Mouse (Mus musculus): Measurements from ENCODE around the gene Eea1. TPM values are rescaled to one million over a fixed set of nuclear protein-coding genes. Genes with fewer than 3 reads are reported as not detected.

Gene Eea1
- total RNA-seq, 1 experiment, result 12.4 TPM

DNA sequence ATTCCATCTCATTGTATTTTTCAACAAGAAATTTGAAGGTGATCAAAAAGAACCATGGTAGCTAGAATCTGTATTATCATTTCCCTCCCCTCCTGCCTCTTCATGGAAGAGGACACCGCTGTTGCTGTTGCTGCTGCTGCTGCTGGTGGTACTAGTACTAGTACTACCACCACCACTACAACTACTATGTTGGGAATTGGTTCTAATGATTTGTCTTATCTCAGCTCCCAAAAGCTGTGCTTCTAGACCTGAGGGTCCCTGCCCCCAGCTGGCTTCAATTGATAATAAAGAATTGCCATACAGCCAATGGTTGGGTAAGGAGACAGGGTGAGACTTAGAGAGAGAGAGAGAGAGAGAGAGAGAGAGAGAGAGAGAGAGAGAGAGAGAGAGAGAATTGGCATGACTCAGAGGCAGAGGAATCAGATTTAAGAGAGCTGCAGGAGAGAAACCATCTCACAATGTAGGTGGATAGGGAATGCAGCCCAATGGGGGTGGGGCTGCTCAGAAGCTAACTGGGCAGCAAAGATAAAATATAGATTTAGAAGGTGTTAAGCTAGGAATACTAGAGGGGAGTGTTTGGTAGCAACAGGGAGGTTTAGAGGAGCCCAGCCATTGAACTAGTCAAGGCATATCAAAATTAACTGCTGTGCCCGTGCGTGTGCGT is 31.1 kb upstream of the Eea1 start:
- Histone ChIP-seq H3K4me3 (ENCODE audit: insufficient read depth in 1 of 2, low read depth in 1 of 2, low read length in 2 of 2, poor library complexity in 1 of 2, severe bottlenecking in 1 of 2) (no peak overlapping the region), H3K9ac (ENCODE audit: insufficient read depth, low read depth, low read length, poor library complexity, severe bottlenecking) (no peak overlapping the region), H3K27ac (ENCODE audit: insufficient read depth, low read depth, low read length, poor library complexity, severe bottlenecking) (no peak overlapping the region), H3K36me3 (ENCODE audit: control insufficient read depth, insufficient read depth, low read length, poor library complexity, severe bottlenecking) (no peaks in the 10 kb centered on the region), H3K4me1 (ENCODE audit: control insufficient read depth in 2 of 2, insufficient read depth in 2 of 2, low read length in 2 of 2, poor library complexity in 1 of 2) (peaks cover 2 to 4% of the 10 kb centered on the region in 2 experiments; a peak in 2 of 4 replicates), H3K9me3 (ENCODE audit: control insufficient read depth, insufficient read depth, low read depth, low read length) (no peaks in the 10 kb centered on the region)
- in situ Hi-C loops (cut with MboI; ENCODE audit: low sequenced_read_pairs in 2 of 2, unreplicated experiment in 2 of 2), result no loop called here
- no peak for DNase-seq (ENCODE audit: low read depth, low spot score)
- TF ChIP-seq MAFK (IDR thresholded peaks at IDR 0.05; ENCODE audit: insufficient read depth, low read depth, low read length) (no peak), HCFC1 (IDR thresholded peaks at IDR 0.05; ENCODE audit: borderline replicate concordance, insufficient read depth, low read length) (no peak), ZNF384 (IDR thresholded peaks at IDR 0.05; ENCODE audit: low read depth, low read length) (no peak), CHD2 (IDR thresholded peaks at IDR 0.05; ENCODE audit: low read depth, low read length) (no peak)

DNA sequence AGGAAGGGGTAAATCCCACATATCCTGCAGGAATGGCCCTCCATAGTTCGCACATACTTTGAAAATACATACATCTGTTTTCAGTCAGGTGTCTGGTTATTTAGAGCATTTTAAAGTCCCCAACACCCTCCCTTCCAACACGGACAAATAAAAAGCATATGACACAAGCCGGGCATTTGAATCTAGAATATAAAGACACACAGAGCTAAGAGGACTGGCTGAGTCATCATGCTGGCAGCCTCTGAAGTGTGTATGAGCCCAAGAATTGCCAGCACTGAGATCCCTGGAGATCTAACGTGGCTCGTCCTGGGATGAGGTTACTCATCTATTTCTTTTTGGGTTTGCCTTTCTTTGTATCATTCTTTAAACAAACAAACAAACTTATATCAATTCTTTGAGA is 29.4 kb upstream of the Eea1 start:
- Histone ChIP-seq H3K4me1 (ENCODE audit: control insufficient read depth in 2 of 2, insufficient read depth in 2 of 2, low read length in 2 of 2, poor library complexity in 1 of 2) (peaks cover 2 to 4% of the 10 kb centered on the region in 2 experiments; a peak in 2 of 4 replicates), H3K9ac (ENCODE audit: insufficient read depth, low read depth, low read length, poor library complexity, severe bottlenecking) (no peak overlapping the region), H3K4me3 (ENCODE audit: insufficient read depth in 1 of 2, low read depth in 1 of 2, low read length in 2 of 2, poor library complexity in 1 of 2, severe bottlenecking in 1 of 2) (no peak overlapping the region), H3K36me3 (ENCODE audit: control insufficient read depth, insufficient read depth, low read length, poor library complexity, severe bottlenecking) (no peaks in the 10 kb centered on the region), H3K27ac (ENCODE audit: insufficient read depth, low read depth, low read length, poor library complexity, severe bottlenecking) (no peak overlapping the region), H3K9me3 (ENCODE audit: control insufficient read depth, insufficient read depth, low read depth, low read length) (no peaks in the 10 kb centered on the region)
- no peak for TF ChIP-seq ZC3H11A (IDR thresholded peaks at IDR 0.05; ENCODE audit: borderline replicate concordance, low read depth, low read length)
- TF ChIP-seq MAFK (IDR thresholded peaks at IDR 0.05; ENCODE audit: insufficient read depth, low read depth, low read length), result no peak
- DNase-seq (ENCODE audit: low read depth, low spot score), result no peak
- in situ Hi-C loops (cut with MboI; ENCODE audit: low sequenced_read_pairs in 2 of 2, unreplicated experiment in 2 of 2), result no loop called here

DNA sequence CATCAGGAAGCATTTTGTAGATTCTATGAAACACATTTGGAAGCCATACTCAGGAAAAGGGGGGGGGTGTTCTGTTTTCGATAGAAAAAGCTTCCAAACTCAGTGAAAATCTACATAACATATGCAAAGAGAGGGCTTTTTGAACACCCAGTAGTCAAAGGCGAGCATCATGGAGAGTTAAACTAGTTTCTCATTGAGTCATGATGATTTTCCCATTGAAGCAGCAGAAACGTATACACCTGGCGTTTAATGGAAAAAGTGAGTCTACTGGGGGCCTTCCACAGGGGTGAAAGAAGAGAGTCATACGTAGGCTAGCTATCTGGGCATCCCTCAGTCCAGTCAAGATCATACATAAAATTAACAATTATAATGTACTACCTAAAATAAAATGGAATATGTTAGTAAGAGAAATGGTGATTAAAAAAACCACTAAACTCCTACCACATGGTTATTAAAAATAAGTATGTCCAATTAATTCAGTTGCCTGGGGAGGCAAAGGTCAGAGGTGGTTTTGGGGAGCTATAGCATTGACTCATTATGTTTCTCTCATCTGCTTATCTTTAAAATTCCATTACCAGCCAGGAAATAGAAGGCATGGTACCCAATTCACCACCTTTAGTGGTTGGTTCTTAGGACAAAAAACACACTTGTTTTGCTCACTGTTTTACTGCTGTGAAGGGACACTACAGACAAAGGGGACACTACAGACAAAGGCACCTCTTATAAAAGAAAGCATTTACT is 25.8 kb upstream of the Eea1 start:
- Histone ChIP-seq H3K9me3 (ENCODE audit: control insufficient read depth, insufficient read depth, low read depth, low read length) (no peaks in the 10 kb centered on the region), H3K4me3 (ENCODE audit: insufficient read depth in 1 of 2, low read depth in 1 of 2, low read length in 2 of 2, poor library complexity in 1 of 2, severe bottlenecking in 1 of 2) (no peak overlapping the region), H3K36me3 (ENCODE audit: control insufficient read depth, insufficient read depth, low read length, poor library complexity, severe bottlenecking) (no peaks in the 10 kb centered on the region), H3K4me1 (ENCODE audit: control insufficient read depth in 2 of 2, insufficient read depth in 2 of 2, low read length in 2 of 2, poor library complexity in 1 of 2) (peaks cover 2 to 9% of the 10 kb centered on the region in 2 experiments; a peak in 2 of 4 replicates), H3K27ac (ENCODE audit: insufficient read depth, low read depth, low read length, poor library complexity, severe bottlenecking) (no peak overlapping the region), H3K9ac (ENCODE audit: insufficient read depth, low read depth, low read length, poor library complexity, severe bottlenecking) (no peak overlapping the region)
- DNase-seq (ENCODE audit: low read depth, low spot score), result no peak
- TF ChIP-seq ZNF384 (IDR thresholded peaks at IDR 0.05; ENCODE audit: low read depth, low read length) (no peak), ZC3H11A (IDR thresholded peaks at IDR 0.05; ENCODE audit: borderline replicate concordance, low read depth, low read length) (no peak), HCFC1 (IDR thresholded peaks at IDR 0.05; ENCODE audit: borderline replicate concordance, insufficient read depth, low read length) (no peak), MAFK (IDR thresholded peaks at IDR 0.05; ENCODE audit: insufficient read depth, low read depth, low read length) (no peak), CHD2 (IDR thresholded peaks at IDR 0.05; ENCODE audit: low read depth, low read length) (no peak)
- in situ Hi-C loops (cut with MboI; ENCODE audit: low sequenced_read_pairs in 2 of 2, unreplicated experiment in 2 of 2), result no loop called here

DNA sequence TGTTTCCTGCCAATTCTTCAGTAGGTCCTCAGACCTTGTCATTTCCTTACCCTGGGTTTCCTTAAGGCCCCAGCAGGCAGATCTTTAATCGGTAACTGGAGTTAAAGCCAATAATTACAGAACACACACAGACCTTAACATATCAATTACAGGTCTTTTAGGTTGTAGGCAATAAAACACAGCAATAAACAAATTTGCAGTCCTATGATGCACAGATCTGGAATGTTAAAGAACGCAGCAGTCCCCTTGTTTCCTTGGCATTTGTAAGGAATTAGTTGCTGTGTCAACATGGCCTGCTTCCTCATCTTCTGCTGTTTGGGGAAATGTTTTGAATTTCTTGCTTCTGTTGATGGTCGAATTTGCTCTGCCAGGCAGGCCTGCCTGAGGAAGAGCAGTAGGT is 21.7 kb upstream of the Eea1 start:
- Histone ChIP-seq H3K9ac (ENCODE audit: insufficient read depth, low read depth, low read length, poor library complexity, severe bottlenecking) (no peak overlapping the region), H3K9me3 (ENCODE audit: control insufficient read depth, insufficient read depth, low read depth, low read length) (no peaks in the 10 kb centered on the region)

More for the DNA sequence above, 21.7 kb upstream of the Eea1 start:
- Histone ChIP-seq H3K4me1 (ENCODE audit: control insufficient read depth in 2 of 2, insufficient read depth in 2 of 2, low read length in 2 of 2, poor library complexity in 1 of 2) (peaks cover under 1 to 8% of the 10 kb centered on the region in 2 experiments; a peak in 2 of 4 replicates), H3K36me3 (ENCODE audit: control insufficient read depth, insufficient read depth, low read length, poor library complexity, severe bottlenecking) (no peaks in the 10 kb centered on the region), H3K27ac (ENCODE audit: insufficient read depth, low read depth, low read length, poor library complexity, severe bottlenecking) (no peak overlapping the region), H3K4me3 (ENCODE audit: insufficient read depth in 1 of 2, low read depth in 1 of 2, low read length in 2 of 2, poor library complexity in 1 of 2, severe bottlenecking in 1 of 2) (no peak overlapping the region)
- no peak for TF ChIP-seq MAFK (IDR thresholded peaks at IDR 0.05; ENCODE audit: insufficient read depth, low read depth, low read length)
- in situ Hi-C loops (cut with MboI; ENCODE audit: low sequenced_read_pairs in 2 of 2, unreplicated experiment in 2 of 2), result no loop called here
- no peak for DNase-seq (ENCODE audit: low read depth, low spot score)

Data from ES-E14 (cell line).